Mouse (Mus musculus): Measurements from ENCODE around the gene Fbxw9. TPM values are rescaled to one million over a fixed set of nuclear protein-coding genes. Genes with fewer than 3 reads are reported as not detected.
A peak's percentile ranks its signal among the peaks of the same experiment; 100 is the strongest.

The Fbxw9 gene
- polyA plus RNA-seq, 1 experiment from 2014 or later: 34.8 TPM

- Histone ChIP-seq H3K4me2 (replicated peaks; ENCODE audit: low read depth, low read length) (peak overlapping the region; percentile 96), H3K27ac (ENCODE audit: low read length) (peak overlapping the region; percentile 94), H3K4me3 (ENCODE audit: low read depth, low read length) (peak overlapping the region; percentile 81), H3K9ac (replicated peaks; ENCODE audit: low read depth) (peak overlapping the region; percentile 64), H3K36me3 (ENCODE audit: insufficient read depth, low read length) (no peaks in the 10 kb centered on the region; the same call in 1 of the 2 replicates), H3K4me1 (ENCODE audit: insufficient read depth, low read depth, low read length) (peaks cover 3% of the 10 kb centered on the region), H3K9me3 (ENCODE audit: low read length) (no peaks in the 10 kb centered on the region), H3K27me3 (replicated peaks; ENCODE audit: insufficient read depth, low read length) (no peaks in the 10 kb centered on the region)
- ATAC-seq (peak; percentile 18), DNase-seq (ENCODE audit: low spot score) (no peak)
- TF ChIP-seq EP300 (IDR thresholded peaks at IDR 0.05) (no peak), CTCF (IDR thresholded peaks at IDR 0.05) (no peak)
- 2% methylated on average over 9 of the region's 9 CpGs for WGBS
Measured at GRCm38 (mm10) chr8:85036381-85036717, 23.5 kb upstream of the Fbxw9 start.

GRCm38 (mm10) chr8:85036718-85037365 is 23.0 kb upstream of the Fbxw9 start, which contains the start of gene Tnpo2:
Gene Tnpo2, plus strand, starts transcription at chr8:85036915.
- no peaks in the 10 kb centered on the region for H3K27me3 ChIP-seq (replicated peaks; ENCODE audit: insufficient read depth, low read length)
- peak; percentile 99 for DNase-seq (ENCODE audit: low spot score)
- peak; percentile 94 for ATAC-seq
- H3K9ac ChIP-seq (replicated peaks; ENCODE audit: low read depth): peak within 1 kb of the TSS; percentile 76
- H3K36me3 ChIP-seq (ENCODE audit: insufficient read depth, low read length): no peaks in the 10 kb centered on the region; the same call in 1 of the 2 replicates
- H3K4me3 ChIP-seq (ENCODE audit: low read depth, low read length): peak within 1 kb of the TSS; percentile 81
- H3K4me2 ChIP-seq (replicated peaks; ENCODE audit: low read depth, low read length): peak within 1 kb of the TSS; percentile 96
- peak within 1 kb of the TSS; percentile 94 for H3K27ac ChIP-seq (ENCODE audit: low read length)
- WGBS: under 1% methylated on average over 59 of the region's 59 CpGs
- no peaks in the 10 kb centered on the region for H3K9me3 ChIP-seq (ENCODE audit: low read length)
- peak; percentile 71 for TF ChIP-seq EP300 (IDR thresholded peaks at IDR 0.05)
- TF ChIP-seq CTCF (IDR thresholded peaks at IDR 0.05): no peak
- H3K4me1 ChIP-seq (ENCODE audit: insufficient read depth, low read depth, low read length): peaks cover 3% of the 10 kb centered on the region

- Histone ChIP-seq H3K27me3 (replicated peaks; ENCODE audit: insufficient read depth, low read length) (no peaks in the 10 kb centered on the region), H3K4me2 (replicated peaks; ENCODE audit: low read depth, low read length) (peak overlapping the region; percentile 96), H3K9ac (replicated peaks; ENCODE audit: low read depth) (peak overlapping the region; percentile 76), H3K4me1 (ENCODE audit: insufficient read depth, low read depth, low read length) (peaks cover 3% of the 10 kb centered on the region), H3K36me3 (ENCODE audit: insufficient read depth, low read length) (no peaks in the 10 kb centered on the region), H3K9me3 (ENCODE audit: low read length) (no peaks in the 10 kb centered on the region), H3K27ac (ENCODE audit: low read length) (peak overlapping the region; percentile 94), H3K4me3 (ENCODE audit: low read depth, low read length) (peak overlapping the region; percentile 81)
- TF ChIP-seq EP300 (IDR thresholded peaks at IDR 0.05) (no peak), CTCF (IDR thresholded peaks at IDR 0.05) (no peak)
- 2% methylated on average over 14 of the region's 14 CpGs for WGBS
- peak; percentile 23 for ATAC-seq
- DNase-seq (ENCODE audit: low spot score): no peak
Measured at GRCm38 (mm10) chr8:85037366-85037680, 22.5 kb upstream of the Fbxw9 start.

GRCm38 (mm10) chr8:85037681-85038531 is 21.9 kb upstream of the Fbxw9 start:
- Histone ChIP-seq H3K4me1 (ENCODE audit: insufficient read depth, low read depth, low read length) (peaks cover 3% of the 10 kb centered on the region), H3K4me3 (ENCODE audit: low read depth, low read length) (peak overlapping the region; percentile 81), H3K27ac (ENCODE audit: low read length) (peak overlapping the region; percentile 94), H3K9ac (replicated peaks; ENCODE audit: low read depth) (peak overlapping the region; percentile 76), H3K36me3 (ENCODE audit: insufficient read depth, low read length) (0 out of 2 replicates have a peak, but pooled peaks cover 2% of the 10 kb centered on the region), H3K27me3 (replicated peaks; ENCODE audit: insufficient read depth, low read length) (no peaks in the 10 kb centered on the region), H3K4me2 (replicated peaks; ENCODE audit: low read depth, low read length) (peak overlapping the region; percentile 96), H3K9me3 (ENCODE audit: low read length) (no peaks in the 10 kb centered on the region)
- DNase-seq (ENCODE audit: low spot score) (peak; percentile 51), ATAC-seq (no peak)
- WGBS: under 1% methylated on average over 39 of the region's 57 CpGs
- TF ChIP-seq CTCF (IDR thresholded peaks at IDR 0.05): no peak
- TF ChIP-seq EP300 (IDR thresholded peaks at IDR 0.05): no peak

- Histone ChIP-seq H3K27me3 (replicated peaks; ENCODE audit: insufficient read depth, low read length) (no peaks in the 10 kb centered on the region), H3K4me1 (ENCODE audit: insufficient read depth, low read depth, low read length) (no peaks in the 10 kb centered on the region), H3K27ac (ENCODE audit: low read length) (no peak overlapping the region), H3K36me3 (ENCODE audit: insufficient read depth, low read length) (peaks cover 27% of the 10 kb centered on the region), H3K4me2 (replicated peaks; ENCODE audit: low read depth, low read length) (no peak overlapping the region), H3K9ac (replicated peaks; ENCODE audit: low read depth) (no peak overlapping the region), H3K9me3 (ENCODE audit: low read length) (no peaks in the 10 kb centered on the region), H3K4me3 (ENCODE audit: low read depth, low read length) (no peak overlapping the region)
- DNase-seq (ENCODE audit: low spot score) (no peak), ATAC-seq (no peak)
- TF ChIP-seq CTCF (IDR thresholded peaks at IDR 0.05) (no peak), EP300 (IDR thresholded peaks at IDR 0.05) (no peak)
- WGBS: 95% methylated on average over 6 of the region's 6 CpGs
Measured at GRCm38 (mm10) chr8:85043619-85044018, 16.2 kb upstream of the Fbxw9 start.

- WGBS: 79% methylated on average over 7 of the region's 7 CpGs
Measured at GRCm38 (mm10) chr8:85057367-85057766, 2.5 kb upstream of the Fbxw9 start.

More at GRCm38 (mm10) chr8:85057367-85057766, 2.5 kb upstream of the Fbxw9 start:
- H3K4me2 ChIP-seq (replicated peaks; ENCODE audit: low read depth, low read length): no peak overlapping the region
- TF ChIP-seq EP300 (IDR thresholded peaks at IDR 0.05): no peak
- TF ChIP-seq CTCF (IDR thresholded peaks at IDR 0.05): no peak
- no peak for ATAC-seq
- H3K4me3 ChIP-seq (ENCODE audit: low read depth, low read length): no peak overlapping the region
- no peaks in the 10 kb centered on the region for H3K9me3 ChIP-seq (ENCODE audit: low read length)
- peaks cover 26% of the 10 kb centered on the region for H3K36me3 ChIP-seq (ENCODE audit: insufficient read depth, low read length)
- H3K4me1 ChIP-seq (ENCODE audit: insufficient read depth, low read depth, low read length): no peaks in the 10 kb centered on the region
- H3K27ac ChIP-seq (ENCODE audit: low read length): no peak overlapping the region
- no peaks in the 10 kb centered on the region for H3K27me3 ChIP-seq (replicated peaks; ENCODE audit: insufficient read depth, low read length)
- no peak for DNase-seq (ENCODE audit: low spot score)
- no peak overlapping the region for H3K9ac ChIP-seq (replicated peaks; ENCODE audit: low read depth)

Data from lung, postnatal 0 days (tissue).